Mouse (Mus musculus) neural tube, embryonic 15.5 days (tissue): ENCODE results near the gene Fmo4. TPM values are rescaled to one million over a fixed set of nuclear protein-coding genes. Genes with fewer than 3 reads are reported as not detected.

Experiments
- ATAC-seq: fragments of 200-750 bp; cut with Nextera tagmentation; 2 replicates; pipeline ENCODE4 v1.8.0; 2017; ENCODE audit warnings: mild to moderate bottlenecking, moderate TSS enrichment, moderate library complexity; ENCODE audit not compliant: low FRiP score
- H3K27ac ChIP-seq: fragments of 300-500 bp; sonication (generic); replicated peaks from 2 replicates; pipeline ENCODE4 v1.5.1; 2015; ENCODE audit warnings: mild to moderate bottlenecking, inconsistent platforms
- H3K27me3 ChIP-seq: fragments of 300-500 bp; sonication (generic); replicated peaks from 2 replicates; pipeline ENCODE4 v1.6.1; 2015; ENCODE audit warnings: inconsistent platforms
- H3K36me3 ChIP-seq: fragments of 300-500 bp; sonication (generic); 2 replicates; pipeline ENCODE4 v1.6.1; 2015; ENCODE audit warnings: inconsistent platforms
- H3K4me1 ChIP-seq: fragments of 300-500 bp; sonication (generic); 2 replicates; pipeline ENCODE4 v1.6.1; 2015; ENCODE audit warnings: inconsistent platforms
- H3K4me2 ChIP-seq: fragments of 300-500 bp; sonication (generic); 2 replicates; pipeline ENCODE4 v1.6.1; 2015; ENCODE audit warnings: inconsistent platforms, mild to moderate bottlenecking, moderate library complexity
- H3K4me3 ChIP-seq: fragments of 300-500 bp; sonication (generic); replicated peaks from 2 replicates; pipeline ENCODE4 v1.5.1; 2015; ENCODE audit warnings: mild to moderate bottlenecking, inconsistent platforms
- H3K9ac ChIP-seq: fragments of 300-500 bp; sonication (generic); replicated peaks from 2 replicates; pipeline ENCODE4 v1.6.1; 2015; ENCODE audit warnings: mild to moderate bottlenecking, inconsistent platforms
- H3K9me3 ChIP-seq: fragments of 300-500 bp; sonication (generic); replicated peaks from 2 replicates; pipeline ENCODE4 v1.6.1; 2016; ENCODE audit warnings: inconsistent platforms
- WGBS: fragments of 180-500 bp; shearing (Covaris S2); methylation state at CpG from one replicate; pipeline ENCODE4 v1.1.7; 2015; ENCODE audit warnings: mixed read lengths; 5-methylcytosine and 5-hydroxymethylcytosine counted together
- polyA plus RNA-seq: library from polyadenylated mRNA; unstranded; fragments of >200 nt; fragmentation: Nextera tagmentation; extraction: Ambion mirVana; gene quantifications from 2 replicates; pipeline ENCODE4 v1.2.1, GENCODE M21; 2015

The Fmo4 gene
- polyA plus RNA-seq, 1 experiment from 2014 or later, result 0.78 TPM

DNA sequence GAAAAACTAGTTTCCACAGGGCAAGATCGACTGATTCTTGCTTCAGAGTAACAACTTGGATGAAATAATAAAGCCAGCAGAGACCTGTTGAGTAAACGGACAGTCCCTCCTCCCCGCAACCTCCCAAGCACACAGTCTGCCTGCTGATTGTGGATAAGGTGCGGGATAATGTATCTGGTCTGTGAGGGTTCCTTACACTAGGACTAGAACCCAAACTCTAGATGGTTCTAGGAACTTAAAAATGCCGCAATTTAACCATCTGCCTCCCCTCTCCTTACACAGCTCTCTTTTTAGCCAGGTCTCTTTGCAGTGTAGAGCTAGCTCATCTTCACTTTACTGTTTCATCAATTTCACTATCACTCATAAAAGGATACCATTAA is 18.8 kb upstream of the Fmo4 start:
- Histone ChIP-seq H3K27ac (peak overlapping the region; percentile 77), H3K9me3 (no peaks in the 10 kb centered on the region), H3K36me3 (no peaks in the 10 kb centered on the region), H3K4me2 (peak overlapping the region; percentile 50), H3K9ac (no peak overlapping the region), H3K4me1 (peaks cover 16% of the 10 kb centered on the region), H3K4me3 (peak overlapping the region; percentile 15), H3K27me3 (no peaks in the 10 kb centered on the region)
- 13% methylated on average over 5 of the region's 5 CpGs for WGBS
- ATAC-seq, result peak; percentile 64; the same call in 1 of the 2 replicates

DNA sequence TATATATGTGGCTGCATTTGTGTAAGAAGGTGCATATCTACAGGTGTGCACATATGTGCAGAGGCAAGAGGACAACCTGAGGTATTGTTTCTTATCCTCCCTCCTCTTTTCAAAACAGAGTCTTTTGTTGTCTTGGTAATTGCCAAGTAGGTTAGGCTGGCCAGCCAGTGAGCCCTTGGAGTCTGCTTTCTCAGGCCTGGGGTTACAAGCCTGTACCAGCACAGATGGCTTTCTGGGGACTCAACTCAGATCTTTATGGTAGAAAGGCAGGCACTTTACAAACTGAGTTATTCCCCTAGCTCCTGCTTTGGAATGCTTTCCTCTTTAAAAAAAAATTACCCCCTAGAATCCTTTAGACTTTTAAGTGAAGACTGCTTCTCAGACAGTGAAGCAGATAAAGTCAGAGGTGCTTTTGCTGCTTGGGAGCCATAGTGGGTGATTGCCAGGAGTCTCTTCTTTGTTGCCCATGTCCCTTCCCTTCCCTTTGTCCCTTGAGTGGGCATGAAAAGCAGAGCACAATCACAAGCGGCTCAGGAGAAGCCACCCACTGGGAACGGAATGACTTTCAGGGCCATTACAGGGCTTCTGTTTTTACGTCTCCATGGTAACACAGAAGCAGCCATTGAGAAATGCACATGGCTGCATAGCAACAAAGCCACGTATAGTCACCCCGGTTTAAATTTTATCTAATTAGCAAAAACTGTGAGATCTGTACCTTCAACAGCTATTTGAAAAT is 18.2 kb upstream of the Fmo4 start:
- H3K27ac ChIP-seq, result peak overlapping the region; percentile 77
- no peaks in the 10 kb centered on the region for H3K36me3 ChIP-seq
- ATAC-seq, result peak; percentile 95
- peak overlapping the region; percentile 50 for H3K4me2 ChIP-seq
- no peak overlapping the region for H3K9ac ChIP-seq
- peaks cover 16% of the 10 kb centered on the region for H3K4me1 ChIP-seq
- no peaks in the 10 kb centered on the region for H3K9me3 ChIP-seq
- 1% methylated on average over 5 of the region's 5 CpGs for WGBS
- peak overlapping the region; percentile 15 for H3K4me3 ChIP-seq
- no peaks in the 10 kb centered on the region for H3K27me3 ChIP-seq

GRCm38 (mm10) chr1:162819280-162819679 is 5.5 kb upstream of the Fmo4 start:
- no peak overlapping the region for H3K27ac ChIP-seq
- H3K9me3 ChIP-seq, result no peaks in the 10 kb centered on the region
- no peaks in the 10 kb centered on the region for H3K36me3 ChIP-seq
- H3K4me1 ChIP-seq, result no peaks in the 10 kb centered on the region
- ATAC-seq, result no peak
- H3K9ac ChIP-seq, result no peak overlapping the region
- H3K4me3 ChIP-seq, result no peak overlapping the region
- H3K27me3 ChIP-seq, result no peaks in the 10 kb centered on the region
- H3K4me2 ChIP-seq, result no peak overlapping the region
- WGBS, result 95% methylated on average over 5 of the region's 5 CpGs

DNA sequence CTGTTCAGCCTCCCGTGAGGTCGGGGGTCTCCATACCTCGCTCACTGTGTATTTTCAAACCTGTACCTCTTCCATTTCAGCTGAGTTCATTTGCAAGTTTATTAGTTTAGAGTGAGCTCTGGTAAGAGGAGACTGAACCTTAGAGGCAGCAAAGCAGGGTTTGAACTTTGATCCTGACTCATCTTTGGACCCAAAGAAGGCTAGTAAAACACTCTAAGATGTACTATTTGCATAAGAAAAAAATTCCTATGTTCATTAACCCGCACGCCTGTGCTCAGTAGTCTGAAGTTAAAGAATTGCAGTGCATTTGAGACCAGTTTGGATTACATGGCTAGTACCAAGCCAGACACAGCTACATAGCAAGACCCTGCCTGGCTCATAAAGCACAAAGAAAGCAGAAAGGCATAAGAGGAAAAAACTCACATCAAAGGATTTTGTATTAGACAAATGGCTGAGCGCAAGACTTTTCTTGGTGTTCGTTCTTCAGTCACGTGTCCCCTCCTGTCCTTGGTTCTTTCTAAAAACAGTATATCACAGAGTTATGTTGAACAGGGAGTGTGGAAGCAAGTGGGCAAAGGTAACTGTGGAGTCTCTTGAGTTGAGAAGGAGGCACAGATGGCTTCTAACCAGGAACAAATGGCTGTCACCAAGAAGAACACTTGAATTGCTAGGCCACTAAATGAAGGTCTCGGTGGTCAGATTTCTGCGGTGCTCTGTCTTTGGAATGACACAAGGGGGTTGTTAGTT is 1.8 kb upstream of the Fmo4 start:
- no peaks in the 10 kb centered on the region for H3K36me3 ChIP-seq
- H3K4me3 ChIP-seq, result no peak overlapping the region
- 69% methylated on average over 10 of the region's 10 CpGs for WGBS
- no peaks in the 10 kb centered on the region for H3K27me3 ChIP-seq
- no peak overlapping the region for H3K27ac ChIP-seq
- no peak for ATAC-seq
- H3K9me3 ChIP-seq, result no peaks in the 10 kb centered on the region
- H3K4me2 ChIP-seq, result no peak overlapping the region
- H3K4me1 ChIP-seq, result no peaks in the 10 kb centered on the region
- no peak overlapping the region for H3K9ac ChIP-seq

- H3K9ac ChIP-seq, result no peak overlapping the region
- H3K4me2 ChIP-seq, result no peak overlapping the region
- no peaks in the 10 kb centered on the region for H3K36me3 ChIP-seq
- no peak overlapping the region for H3K27ac ChIP-seq
- no peaks in the 10 kb centered on the region for H3K27me3 ChIP-seq
- no peak overlapping the region for H3K4me3 ChIP-seq
- ATAC-seq, result no peak
- H3K4me1 ChIP-seq, result no peaks in the 10 kb centered on the region
- H3K9me3 ChIP-seq, result no peaks in the 10 kb centered on the region
- WGBS, result 84% methylated on average over 4 of the region's 4 CpGs
Observed at GRCm38 (mm10) chr1:162814932-162815331, 1.2 kb upstream of the Fmo4 start.

DNA sequence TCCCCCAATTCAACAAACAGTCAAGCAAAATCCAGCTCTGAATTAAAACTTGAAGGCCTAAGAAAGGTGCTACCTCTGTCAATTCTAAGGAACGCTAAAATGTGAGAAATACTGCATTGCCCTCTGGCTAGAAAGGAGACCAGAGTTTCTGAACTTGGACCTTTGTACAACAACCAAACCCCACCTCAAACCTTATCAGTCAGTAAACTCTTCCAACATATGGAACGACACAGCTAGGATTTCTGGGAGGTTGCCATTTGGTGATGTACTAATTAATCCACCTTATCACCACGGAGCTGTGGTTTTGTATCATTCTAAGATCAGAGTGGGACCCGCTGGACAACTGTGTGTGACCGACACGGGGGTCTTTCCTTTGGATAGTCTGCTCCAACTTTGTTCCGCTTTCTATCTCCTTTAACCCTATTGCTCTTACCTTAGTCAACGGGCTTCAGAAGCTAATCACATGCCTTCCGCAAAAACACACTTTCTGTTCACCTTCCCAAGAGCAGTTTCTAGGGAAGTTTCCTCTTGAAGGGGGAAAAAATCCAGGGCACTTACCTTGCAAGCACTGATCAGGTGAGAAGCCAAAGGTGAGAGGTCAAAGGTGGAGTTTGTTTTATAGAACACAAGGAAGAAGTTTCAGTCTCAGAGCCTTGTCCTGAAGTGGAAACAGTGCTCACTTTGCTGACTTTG is 483 bp downstream of the Fmo4 start:
- no peaks in the 10 kb centered on the region for H3K27me3 ChIP-seq
- no peak overlapping the region for H3K9ac ChIP-seq
- H3K9me3 ChIP-seq, result no peaks in the 10 kb centered on the region
- WGBS, result 92% methylated on average over 9 of the region's 9 CpGs
- no peak overlapping the region for H3K27ac ChIP-seq
- H3K4me1 ChIP-seq, result no peaks in the 10 kb centered on the region
- H3K36me3 ChIP-seq, result no peaks in the 10 kb centered on the region
- H3K4me2 ChIP-seq, result peak overlapping the region; percentile 7; the same call in 1 of the 2 replicates
- no peak overlapping the region for H3K4me3 ChIP-seq
- ATAC-seq, result no peak

DNA sequence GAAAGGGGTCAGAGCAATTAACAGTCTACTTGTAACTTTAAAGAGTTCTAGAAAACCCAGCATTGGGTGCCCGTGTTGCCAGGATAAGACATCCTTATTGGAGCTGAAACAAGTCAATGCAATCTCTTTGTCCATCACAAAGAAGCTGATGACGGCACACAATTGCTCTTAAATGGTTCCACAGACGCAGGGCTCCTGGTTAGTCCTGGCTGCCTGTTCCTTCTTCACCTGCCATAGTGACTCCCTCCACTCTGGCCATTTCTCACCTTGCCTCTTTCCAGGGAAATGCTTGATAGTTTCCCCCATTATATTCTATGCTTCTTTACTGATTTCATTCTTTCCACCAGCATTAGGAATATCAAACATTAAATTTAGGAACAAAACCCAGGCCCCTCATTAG is 5.2 kb downstream of the Fmo4 start:
- 54% methylated on average over 3 of the region's 3 CpGs for WGBS
- no peaks in the 10 kb centered on the region for H3K27me3 ChIP-seq
- H3K4me2 ChIP-seq, result no peak overlapping the region
- H3K9ac ChIP-seq, result no peak overlapping the region
- no peak for ATAC-seq
- H3K27ac ChIP-seq, result no peak overlapping the region
- no peaks in the 10 kb centered on the region for H3K4me1 ChIP-seq
- no peaks in the 10 kb centered on the region for H3K9me3 ChIP-seq
- H3K4me3 ChIP-seq, result no peak overlapping the region
- H3K36me3 ChIP-seq, result no peaks in the 10 kb centered on the region

- no peaks in the 10 kb centered on the region for H3K4me1 ChIP-seq
- H3K27ac ChIP-seq, result no peak overlapping the region
- H3K36me3 ChIP-seq, result no peaks in the 10 kb centered on the region
- WGBS, result 88% methylated on average over 5 of the region's 5 CpGs
- H3K4me2 ChIP-seq, result no peak overlapping the region
- H3K9me3 ChIP-seq, result no peaks in the 10 kb centered on the region
- H3K4me3 ChIP-seq, result no peak overlapping the region
- H3K9ac ChIP-seq, result no peak overlapping the region
- ATAC-seq, result no peak
- H3K27me3 ChIP-seq, result no peaks in the 10 kb centered on the region
Observed at GRCm38 (mm10) chr1:162807441-162807840, 6.3 kb downstream of the Fmo4 start.

GRCm38 (mm10) chr1:162805011-162805410 is 8.8 kb downstream of the Fmo4 start:
- Histone ChIP-seq H3K9me3 (no peaks in the 10 kb centered on the region), H3K4me3 (no peak overlapping the region), H3K9ac (no peak overlapping the region), H3K27ac (no peak overlapping the region), H3K27me3 (no peaks in the 10 kb centered on the region), H3K4me2 (no peak overlapping the region), H3K4me1 (no peaks in the 10 kb centered on the region), H3K36me3 (no peaks in the 10 kb centered on the region)
- ATAC-seq, result no peak
- 61% methylated on average over 5 of the region's 5 CpGs for WGBS

GRCm38 (mm10) chr1:162796441-162796840 is 17.3 kb downstream of the Fmo4 start:
- no peak for ATAC-seq
- Histone ChIP-seq H3K4me3 (no peak overlapping the region), H3K27ac (no peak overlapping the region), H3K4me1 (no peaks in the 10 kb centered on the region), H3K9ac (no peak overlapping the region), H3K9me3 (no peaks in the 10 kb centered on the region), H3K36me3 (no peaks in the 10 kb centered on the region), H3K27me3 (no peaks in the 10 kb centered on the region), H3K4me2 (no peak overlapping the region)

GRCm38 (mm10) chr1:162792306-162793044 is 21.3 kb downstream of the Fmo4 start:
- no peaks in the 10 kb centered on the region for H3K4me1 ChIP-seq
- no peak overlapping the region for H3K4me3 ChIP-seq
- no peaks in the 10 kb centered on the region for H3K36me3 ChIP-seq
- no peak for ATAC-seq
- no peak overlapping the region for H3K4me2 ChIP-seq
- no peaks in the 10 kb centered on the region for H3K9me3 ChIP-seq
- no peak overlapping the region for H3K27ac ChIP-seq
- 51% methylated on average over 7 of the region's 7 CpGs for WGBS
- H3K9ac ChIP-seq, result no peak overlapping the region
- H3K27me3 ChIP-seq, result no peaks in the 10 kb centered on the region
